Mouse (Mus musculus) hindbrain, postnatal 0 days (tissue): ENCODE measurements around the gene Trappc6b. TPM values are rescaled to one million over a fixed set of nuclear protein-coding genes. Genes with fewer than 3 reads are reported as not detected.

Experiments
- ATAC-seq: fragments of 200-750 bp; cut with Nextera tagmentation; 2 replicates; pipeline ENCODE4 v1.8.0; 2017; ENCODE audit warnings: mild to moderate bottlenecking, moderate TSS enrichment, moderate library complexity
- DNase-seq: peaks from one replicate; pipeline ENCODE4 v3.0.0-alpha.2; 2015; ENCODE audit warnings: low spot score
- H3K27ac ChIP-seq: fragments of 300-500 bp; sonication (generic); 2 replicates; pipeline ENCODE4 v1.5.1; 2014; ENCODE audit warnings: mild to moderate bottlenecking
- H3K27me3 ChIP-seq: fragments of 300-500 bp; sonication (generic); 2 replicates; pipeline ENCODE4 v1.6.1; 2014; ENCODE audit warnings: low read length, mixed read lengths; ENCODE audit not compliant: insufficient read depth
- H3K36me3 ChIP-seq: fragments of 300-500 bp; sonication (generic); 2 replicates; pipeline ENCODE4 v1.6.1; 2014; ENCODE audit warnings: low read length, mixed read lengths; ENCODE audit not compliant: insufficient read depth
- H3K4me1 ChIP-seq: fragments of 300-500 bp; sonication (generic); 2 replicates; pipeline ENCODE4 v1.6.1; 2014; ENCODE audit warnings: antibody characterized with exemption, low read length, mixed read lengths; ENCODE audit not compliant: insufficient read depth
- H3K4me2 ChIP-seq: fragments of 300-500 bp; sonication (generic); 2 replicates; pipeline ENCODE4 v1.6.1; 2014; ENCODE audit warnings: low read depth, mild to moderate bottlenecking, low read length, moderate library complexity, mixed read lengths
- H3K4me3 ChIP-seq: fragments of 300-500 bp; sonication (generic); 2 replicates; pipeline ENCODE4 v1.5.1; 2014; ENCODE audit warnings: low read length
- H3K9ac ChIP-seq: fragments of 300-500 bp; sonication (generic); replicated peaks from 2 replicates; pipeline ENCODE4 v1.6.1; 2014; ENCODE audit warnings: mild to moderate bottlenecking, low read length, moderate library complexity, mixed read lengths
- H3K9me3 ChIP-seq: fragments of 300-500 bp; sonication (generic); 2 replicates; pipeline ENCODE4 v1.6.1; 2016; ENCODE audit warnings: low read length, mixed read lengths
- CTCF ChIP-seq: IDR thresholded peaks from 2 replicates; pipeline ENCODE4 v1.5.1; 2016; ENCODE audit warnings: antibody characterized with exemption, control low read depth, low read depth
- WGBS: fragments of 180-500 bp; shearing (Covaris S2); extraction: QIAGEN DNeasy Blood & Tissue Kit; methylation state at CpG from one replicate; pipeline ENCODE4 v1.1.7; 2014; 5-methylcytosine and 5-hydroxymethylcytosine counted together
- polyA plus RNA-seq: library from polyadenylated mRNA; unstranded; fragments of >200 nt; fragmentation: Nextera tagmentation; extraction: Ambion mirVana; gene quantifications from 2 replicates; pipeline ENCODE4 v1.2.1, GENCODE M21; 2015
- total RNA-seq: library from RNA; depleted of rRNA; stranded (reverse); fragments of >200 nt; gene quantifications from 2 replicates; pipeline ENCODE4 v1.2.3, GENCODE M21; 2014

The Trappc6b gene
- total and polyA plus RNA-seq, 2 experiments from 2014 or later, result 40.9 to 168 TPM

DNA sequence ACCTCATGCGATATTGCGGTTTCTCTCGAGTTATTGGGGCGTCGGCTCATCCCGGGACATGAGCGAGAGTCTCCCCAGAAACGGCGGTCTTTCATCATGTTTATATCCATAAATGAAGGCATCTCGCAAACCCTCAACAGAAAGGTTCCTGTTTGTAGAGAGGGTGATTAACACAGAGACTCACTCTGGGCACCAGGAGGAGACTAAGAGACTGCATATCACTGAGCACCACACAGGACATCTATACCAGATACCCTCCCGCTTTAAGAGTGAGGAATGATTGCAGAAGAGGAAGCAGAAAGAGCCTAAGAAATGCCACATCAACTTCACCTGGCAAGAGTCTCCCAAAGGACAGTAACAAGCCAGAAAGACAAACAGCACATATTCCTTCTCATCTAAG, 5.0 kb downstream of the Trappc6b start:
- ATAC-seq (no peak), DNase-seq (no peak)
- Histone ChIP-seq H3K4me2 (no peak overlapping the region), H3K4me3 (no peak overlapping the region), H3K9ac (no peak overlapping the region), H3K9me3 (no peaks in the 10 kb centered on the region), H3K4me1 (0 out of 2 replicates have a peak, but pooled peaks cover 4% of the 10 kb centered on the region), H3K27ac (no peak overlapping the region), H3K36me3 (no peaks in the 10 kb centered on the region), H3K27me3 (no peaks in the 10 kb centered on the region)
- no peak for TF ChIP-seq CTCF
- WGBS, result 98% methylated on average over 11 of the region's 11 CpGs

DNA sequence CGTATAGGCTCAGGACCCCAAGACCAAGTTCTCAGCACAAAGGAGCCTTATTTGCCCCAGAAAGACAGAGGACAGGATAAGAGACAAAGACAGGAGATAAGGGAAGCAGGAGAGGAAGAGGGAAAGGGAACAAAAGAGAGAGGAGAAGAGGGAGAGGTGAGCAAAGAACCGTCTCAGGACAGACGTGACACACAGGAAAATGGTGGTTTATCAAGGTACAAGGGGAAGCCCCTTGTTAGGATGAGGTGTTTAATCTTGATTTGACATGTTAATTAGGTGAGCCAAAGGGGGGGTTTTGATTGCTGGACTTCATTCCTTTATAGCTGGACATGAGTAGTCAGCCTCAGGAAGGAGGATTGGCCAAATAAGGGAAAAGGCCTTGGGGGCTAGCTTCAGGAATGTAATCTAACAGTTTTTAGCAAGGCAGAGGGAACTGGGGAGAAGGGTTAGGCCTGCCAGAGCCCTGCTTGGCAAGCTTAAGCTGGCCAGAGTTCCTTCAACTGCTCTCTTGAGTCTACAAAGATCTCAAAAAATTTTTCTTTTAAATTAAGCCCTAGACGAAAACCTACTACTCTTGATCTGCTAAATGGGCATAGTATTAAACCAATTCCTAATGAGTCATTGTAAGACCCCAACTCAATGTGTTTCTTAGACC, 5.9 kb downstream of the Trappc6b start:
- H3K4me3 ChIP-seq, result no peak overlapping the region
- DNase-seq (no peak), ATAC-seq (no peak)
- H3K9ac ChIP-seq, result no peak overlapping the region
- no peak for TF ChIP-seq CTCF
- no peak overlapping the region for H3K4me2 ChIP-seq
- WGBS, result 83% methylated on average over 4 of the region's 4 CpGs
- H3K27me3 ChIP-seq, result no peaks in the 10 kb centered on the region
- H3K9me3 ChIP-seq, result no peaks in the 10 kb centered on the region
- no peak overlapping the region for H3K27ac ChIP-seq
- 0 out of 2 replicates have a peak, but pooled peaks cover 4% of the 10 kb centered on the region for H3K4me1 ChIP-seq
- H3K36me3 ChIP-seq, result no peaks in the 10 kb centered on the region

DNA sequence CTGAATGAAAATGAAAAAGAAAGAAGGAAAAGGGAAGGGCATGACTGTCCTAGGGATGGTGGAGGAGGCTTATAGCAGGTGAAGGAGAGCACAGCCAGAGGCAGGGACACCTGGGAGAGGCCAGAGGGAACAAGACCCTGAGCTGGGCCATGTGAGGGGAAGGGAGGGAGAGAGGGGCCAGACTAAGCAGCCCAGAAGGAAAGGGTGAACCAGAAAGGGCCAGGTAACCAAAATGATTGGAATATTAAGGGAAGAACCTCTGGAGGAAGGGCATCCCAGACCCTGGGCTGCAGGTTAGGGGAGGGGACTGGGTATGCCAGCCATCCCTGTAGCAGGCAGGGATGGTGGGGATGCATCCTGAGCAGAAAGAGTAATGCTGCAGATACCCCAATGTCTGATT, 7.3 kb downstream of the Trappc6b start:
- TF ChIP-seq CTCF, result no peak
- no peak for DNase-seq
- Histone ChIP-seq H3K4me1 (no peaks in the 10 kb centered on the region), H3K27me3 (no peaks in the 10 kb centered on the region), H3K27ac (no peak overlapping the region), H3K4me3 (no peak overlapping the region), H3K4me2 (no peak overlapping the region), H3K9ac (no peak overlapping the region), H3K9me3 (no peaks in the 10 kb centered on the region), H3K36me3 (no peaks in the 10 kb centered on the region; the same call in 1 of the 2 replicates)
- ATAC-seq, result no peak

DNA sequence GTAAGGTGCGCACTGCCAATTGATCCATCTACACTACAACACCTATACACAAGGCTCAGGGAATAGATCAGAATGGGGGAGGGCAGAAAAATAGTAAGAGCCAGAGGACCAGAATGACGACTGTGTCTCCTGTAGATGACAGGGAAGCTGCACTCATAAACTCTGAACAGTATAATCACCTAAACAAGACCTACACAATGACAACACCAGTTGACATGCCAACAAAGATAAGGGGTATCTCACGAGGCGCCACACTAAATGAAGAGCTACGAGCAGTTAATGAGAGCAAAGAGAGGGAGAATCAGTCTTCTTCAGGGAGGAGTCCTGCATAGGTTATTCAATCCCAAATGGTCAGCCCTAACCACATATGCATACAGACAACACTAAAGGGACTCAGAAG, 8.1 kb downstream of the Trappc6b start:
- TF ChIP-seq CTCF, result no peak
- Histone ChIP-seq H3K27ac (no peak overlapping the region), H3K9me3 (no peaks in the 10 kb centered on the region), H3K4me1 (no peaks in the 10 kb centered on the region), H3K36me3 (no peaks in the 10 kb centered on the region; the same call in 1 of the 2 replicates), H3K27me3 (no peaks in the 10 kb centered on the region), H3K9ac (no peak overlapping the region), H3K4me3 (no peak overlapping the region), H3K4me2 (no peak overlapping the region)
- ATAC-seq (no peak), DNase-seq (no peak)
- 94% methylated on average over 5 of the region's 5 CpGs for WGBS

DNA sequence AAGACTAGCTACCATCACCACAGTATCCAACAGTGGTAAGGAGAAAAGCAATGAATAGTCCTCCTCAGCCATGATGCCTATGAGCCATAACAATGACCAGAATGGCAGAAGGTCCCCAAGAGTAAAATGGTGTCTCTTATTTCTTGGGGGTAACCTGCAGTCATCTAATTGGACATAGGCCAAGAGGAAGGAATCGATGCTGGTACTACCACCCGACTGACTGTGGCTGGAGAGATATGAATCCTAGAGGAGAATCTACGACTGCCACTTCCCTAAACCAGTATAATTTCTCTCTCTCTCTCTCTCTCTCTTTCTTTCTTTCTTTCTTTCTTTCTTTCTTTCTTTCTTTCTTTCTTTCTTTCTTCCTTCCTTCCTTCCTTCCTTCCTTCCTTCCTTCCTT, 8.8 kb downstream of the Trappc6b start:
- H3K9ac ChIP-seq, result no peak overlapping the region
- H3K4me3 ChIP-seq, result no peak overlapping the region
- ATAC-seq, result no peak
- no peaks in the 10 kb centered on the region for H3K4me1 ChIP-seq
- DNase-seq, result no peak
- TF ChIP-seq CTCF, result no peak
- H3K4me2 ChIP-seq, result no peak overlapping the region
- no peaks in the 10 kb centered on the region; the same call in 1 of the 2 replicates for H3K36me3 ChIP-seq
- WGBS, result 99% methylated on average over 3 of the region's 3 CpGs
- no peaks in the 10 kb centered on the region for H3K27me3 ChIP-seq
- H3K9me3 ChIP-seq, result no peaks in the 10 kb centered on the region
- H3K27ac ChIP-seq, result no peak overlapping the region

DNA sequence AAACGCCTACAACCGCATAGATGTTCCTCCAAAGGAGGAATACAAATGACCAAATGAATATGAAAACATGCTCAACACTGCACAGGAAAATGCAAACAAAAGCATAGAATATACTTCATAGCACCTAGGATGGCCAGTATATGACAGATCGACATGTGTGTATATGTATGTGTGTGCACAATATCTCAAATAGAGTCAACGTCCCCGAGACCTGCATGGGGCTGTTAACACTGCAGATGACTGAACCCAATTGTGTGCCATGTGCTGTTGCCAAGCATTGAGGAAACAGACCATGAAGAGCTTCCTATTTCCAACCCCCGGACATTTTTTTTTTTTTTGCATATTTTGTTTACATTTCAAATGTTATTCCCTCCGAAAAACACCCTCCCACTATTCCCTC, 20.4 kb downstream of the Trappc6b start:
- whole genome bisulfite sequencing, result 37% methylated on average over 7 of the region's 7 CpGs
- no peak overlapping the region for H3K9ac ChIP-seq
- H3K4me1 ChIP-seq, result no peaks in the 10 kb centered on the region
- H3K36me3 ChIP-seq, result peaks cover 31% of the 10 kb centered on the region; the same call in 1 of the 2 replicates
- H3K4me3 ChIP-seq, result no peak overlapping the region
- no peak overlapping the region for H3K4me2 ChIP-seq
- H3K27ac ChIP-seq, result no peak overlapping the region
- H3K27me3 ChIP-seq, result no peaks in the 10 kb centered on the region
- no peak for DNase-seq
- ATAC-seq, result peak; percentile 32; the same call in 1 of the 2 replicates
- no peaks in the 10 kb centered on the region for H3K9me3 ChIP-seq
- no peak for TF ChIP-seq CTCF
